Mouse (Mus musculus): ENCODE data around the gene Zdhhc6. TPM values are rescaled to one million over a fixed set of nuclear protein-coding genes. Genes with fewer than 3 reads are reported as not detected.

Zdhhc6 gene
- polyA plus RNA-seq, 1 experiment from 2014 or later: 106 TPM

GRCm38 (mm10) chr19:55253570-55254441, 62.0 kb downstream of the Zdhhc6 start:
- peak; percentile 73 for ATAC-seq (ENCODE audit: insufficient read depth)
- H3K9me3 ChIP-seq (ENCODE audit: low read depth, low read length): no peaks in the 10 kb centered on the region
- H3K9ac ChIP-seq: peak overlapping the region; percentile 75
- no peaks in the 10 kb centered on the region for H3K36me3 ChIP-seq (ENCODE audit: insufficient read depth)
- peak overlapping the region; percentile 94 for H3K4me2 ChIP-seq
- WGBS: under 1% methylated on average over 32 of the region's 32 CpGs
- H3K4me1 ChIP-seq (ENCODE audit: insufficient read depth): peaks cover 5% of the 10 kb centered on the region
- peak; percentile 74 for DNase-seq
- TF ChIP-seq CTCF (IDR thresholded peaks at IDR 0.05; ENCODE audit: low read depth): no peak
- H3K27ac ChIP-seq (ENCODE audit: low read depth): peak overlapping the region; percentile 95
- peak overlapping the region; percentile 68 for H3K4me3 ChIP-seq (ENCODE audit: low read depth, low read length)
- no peaks in the 10 kb centered on the region for H3K27me3 ChIP-seq (ENCODE audit: insufficient read depth, low read length)

GRCm38 (mm10) chr19:55253239-55253569, 62.6 kb downstream of the Zdhhc6 start:
- H3K9ac ChIP-seq: peak overlapping the region; percentile 75
- WGBS: 2% methylated on average over 9 of the region's 9 CpGs
- no peaks in the 10 kb centered on the region for H3K36me3 ChIP-seq (ENCODE audit: insufficient read depth)
- no peak for TF ChIP-seq CTCF (IDR thresholded peaks at IDR 0.05; ENCODE audit: low read depth)
- H3K27ac ChIP-seq (ENCODE audit: low read depth): peak overlapping the region; percentile 95
- H3K4me3 ChIP-seq (ENCODE audit: low read depth, low read length): peak overlapping the region; percentile 68
- ATAC-seq (ENCODE audit: insufficient read depth) (no peak), DNase-seq (no peak)
- peaks cover 5% of the 10 kb centered on the region for H3K4me1 ChIP-seq (ENCODE audit: insufficient read depth)
- H3K4me2 ChIP-seq: peak overlapping the region; percentile 94
- H3K27me3 ChIP-seq (ENCODE audit: insufficient read depth, low read length): no peaks in the 10 kb centered on the region
- H3K9me3 ChIP-seq (ENCODE audit: low read depth, low read length): no peaks in the 10 kb centered on the region

- ATAC-seq (ENCODE audit: insufficient read depth) (no peak), DNase-seq (no peak)
- whole genome bisulfite sequencing: 90% methylated on average over 9 of the region's 9 CpGs
These were observed 64.3 kb downstream of the Zdhhc6 start, which contains the start of gene Acsl5 for GRCm38 (mm10) chr19:55251383-55252124. Gene Acsl5, plus strand, starts transcription at chr19:55251938.

GRCm38 (mm10) chr19:55250451-55250850, 65.4 kb downstream of the Zdhhc6 start:
- H3K4me2 ChIP-seq: no peak overlapping the region
- H3K9me3 ChIP-seq (ENCODE audit: low read depth, low read length): no peaks in the 10 kb centered on the region
- TF ChIP-seq CTCF (IDR thresholded peaks at IDR 0.05; ENCODE audit: low read depth): no peak
- no peaks in the 10 kb centered on the region for H3K36me3 ChIP-seq (ENCODE audit: insufficient read depth)
- WGBS: 69% methylated on average over 5 of the region's 5 CpGs
- ATAC-seq (ENCODE audit: insufficient read depth) (no peak), DNase-seq (no peak)
- no peak overlapping the region for H3K9ac ChIP-seq
- no peaks in the 10 kb centered on the region; the same call in none of the 2 replicates for H3K4me1 ChIP-seq (ENCODE audit: insufficient read depth)
- no peak overlapping the region for H3K27ac ChIP-seq (ENCODE audit: low read depth)
- H3K27me3 ChIP-seq (ENCODE audit: insufficient read depth, low read length): no peaks in the 10 kb centered on the region
- H3K4me3 ChIP-seq (ENCODE audit: low read depth, low read length): no peak overlapping the region

More at GRCm38 (mm10) chr19:55251383-55252124, 64.3 kb downstream of the Zdhhc6 start, which contains the start of gene Acsl5:
- no peak within 1 kb of the TSS for H3K27ac ChIP-seq (ENCODE audit: low read depth)
- H3K9ac ChIP-seq: no peak within 1 kb of the TSS
- no peaks in the 10 kb centered on the region for H3K36me3 ChIP-seq (ENCODE audit: insufficient read depth)
- no peaks in the 10 kb centered on the region for H3K27me3 ChIP-seq (ENCODE audit: insufficient read depth, low read length)
- no peak for TF ChIP-seq CTCF (IDR thresholded peaks at IDR 0.05; ENCODE audit: low read depth)
- no peak within 1 kb of the TSS for H3K4me3 ChIP-seq (ENCODE audit: low read depth, low read length)
- H3K4me1 ChIP-seq (ENCODE audit: insufficient read depth): peaks cover 2% of the 10 kb centered on the region
- H3K4me2 ChIP-seq: no peak within 1 kb of the TSS; the same call in 1 of the 2 replicates
- no peaks in the 10 kb centered on the region for H3K9me3 ChIP-seq (ENCODE audit: low read depth, low read length)

GRCm38 (mm10) chr19:55247991-55248520, 67.8 kb downstream of the Zdhhc6 start:
- DNase-seq (no peak), ATAC-seq (ENCODE audit: insufficient read depth) (no peak)
- WGBS: 36% methylated on average over 9 of the region's 9 CpGs
- Histone ChIP-seq H3K4me2 (no peak overlapping the region), H3K4me3 (ENCODE audit: low read depth, low read length) (no peak overlapping the region), H3K27ac (ENCODE audit: low read depth) (no peak overlapping the region), H3K9me3 (ENCODE audit: low read depth, low read length) (no peaks in the 10 kb centered on the region), H3K27me3 (ENCODE audit: insufficient read depth, low read length) (no peaks in the 10 kb centered on the region), H3K4me1 (ENCODE audit: insufficient read depth) (peaks cover 8% of the 10 kb centered on the region; the same call in 1 of the 2 replicates), H3K36me3 (ENCODE audit: insufficient read depth) (no peaks in the 10 kb centered on the region), H3K9ac (no peak overlapping the region)
- TF ChIP-seq CTCF (IDR thresholded peaks at IDR 0.05; ENCODE audit: low read depth): no peak

GRCm38 (mm10) chr19:55247563-55247962, 68.3 kb downstream of the Zdhhc6 start:
- Histone ChIP-seq H3K4me2 (no peak overlapping the region), H3K9ac (no peak overlapping the region), H3K4me3 (ENCODE audit: low read depth, low read length) (no peak overlapping the region), H3K9me3 (ENCODE audit: low read depth, low read length) (no peaks in the 10 kb centered on the region), H3K36me3 (ENCODE audit: insufficient read depth) (no peaks in the 10 kb centered on the region), H3K27me3 (ENCODE audit: insufficient read depth, low read length) (no peaks in the 10 kb centered on the region), H3K4me1 (ENCODE audit: insufficient read depth) (peaks cover 8% of the 10 kb centered on the region; the same call in 1 of the 2 replicates), H3K27ac (ENCODE audit: low read depth) (no peak overlapping the region)
- 60% methylated on average over 5 of the region's 5 CpGs for WGBS
- ATAC-seq (ENCODE audit: insufficient read depth): no peak
- TF ChIP-seq CTCF (IDR thresholded peaks at IDR 0.05; ENCODE audit: low read depth): no peak
- no peak for DNase-seq

Measured in lung, embryonic 14.5 days (tissue).